Mouse (Mus musculus): ENCODE measurements around the gene Zbtb25. TPM values are rescaled to one million over a fixed set of nuclear protein-coding genes. Genes with fewer than 3 reads are reported as not detected.

Gene Zbtb25
- polyA plus RNA-seq (2015; fragmentation: Illumina TruSeq; extraction: RNeasy Lipid Tissue Mini Kit (QIAGEN cat#74804); ENCODE audit: insufficient read depth, low read depth, low replicate concordance): 0.94 TPM

DNA sequence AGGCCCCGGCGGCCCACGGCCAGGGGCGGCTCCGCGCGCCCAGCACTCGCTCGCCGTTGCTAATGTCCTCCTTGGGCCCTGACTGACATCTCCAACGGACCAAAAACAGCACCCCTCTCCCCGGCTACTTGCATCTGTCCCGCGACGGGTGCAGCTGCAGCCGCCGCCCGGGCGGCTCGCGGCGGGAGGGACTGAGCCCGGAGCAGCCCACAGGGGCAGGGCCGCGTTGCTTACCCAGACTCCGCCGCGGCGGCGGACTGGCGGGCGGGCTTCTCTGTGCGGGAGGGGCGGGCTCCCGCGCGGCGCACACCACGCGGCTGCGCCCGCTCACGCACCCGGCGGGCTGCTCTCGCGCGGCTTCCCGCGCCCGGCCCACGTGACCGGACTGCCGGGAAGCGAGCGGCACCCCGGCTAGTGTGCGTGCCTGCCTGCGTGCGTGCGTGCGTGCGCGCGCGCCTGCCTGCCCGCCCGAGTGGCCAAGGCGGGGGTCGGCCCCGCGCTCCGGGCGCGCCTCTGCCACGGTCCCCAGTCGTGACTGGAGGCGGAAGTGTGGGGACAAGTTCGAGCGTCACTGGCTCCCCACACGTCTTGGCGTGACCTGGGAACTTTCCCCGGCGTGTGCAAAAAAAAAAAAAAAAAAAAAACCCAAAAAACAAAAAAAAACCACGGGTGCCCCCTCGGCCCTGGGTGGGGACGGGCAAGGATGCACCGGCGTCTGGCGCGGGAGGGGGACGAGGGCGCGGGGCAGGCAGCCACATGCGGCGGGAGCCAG lies at the start of gene Zbtb25:
TSS of gene Zbtb25 (minus strand) at position 397 of the 772 bp plus-strand sequence.

DNA sequence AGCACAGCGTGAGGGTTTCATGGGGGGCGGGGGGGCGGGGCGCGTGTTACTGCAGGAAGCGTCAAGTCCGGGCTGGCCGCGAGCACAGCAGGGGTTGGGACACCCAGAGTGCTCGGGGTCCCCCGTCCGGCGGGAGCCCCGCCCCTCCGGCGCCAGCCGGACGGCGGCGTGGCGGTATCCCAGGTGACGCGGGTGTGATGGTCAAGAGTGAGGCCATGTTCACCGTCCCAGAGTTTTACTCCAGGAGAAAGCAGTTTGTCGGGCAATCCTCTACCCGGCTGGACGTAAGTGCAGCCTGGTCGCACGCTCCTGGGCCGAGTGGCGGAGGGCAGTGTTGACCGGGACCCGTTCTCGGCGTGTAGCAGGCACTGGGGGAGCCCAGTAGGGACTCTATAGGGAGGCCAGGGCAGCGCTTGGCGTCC lies 48.0 kb upstream of the Zbtb25 start, which contains the start of gene Ppp1r36:
TSS of gene Ppp1r36 (plus strand) at position 106 of the 422 bp plus-strand sequence.

DNA sequence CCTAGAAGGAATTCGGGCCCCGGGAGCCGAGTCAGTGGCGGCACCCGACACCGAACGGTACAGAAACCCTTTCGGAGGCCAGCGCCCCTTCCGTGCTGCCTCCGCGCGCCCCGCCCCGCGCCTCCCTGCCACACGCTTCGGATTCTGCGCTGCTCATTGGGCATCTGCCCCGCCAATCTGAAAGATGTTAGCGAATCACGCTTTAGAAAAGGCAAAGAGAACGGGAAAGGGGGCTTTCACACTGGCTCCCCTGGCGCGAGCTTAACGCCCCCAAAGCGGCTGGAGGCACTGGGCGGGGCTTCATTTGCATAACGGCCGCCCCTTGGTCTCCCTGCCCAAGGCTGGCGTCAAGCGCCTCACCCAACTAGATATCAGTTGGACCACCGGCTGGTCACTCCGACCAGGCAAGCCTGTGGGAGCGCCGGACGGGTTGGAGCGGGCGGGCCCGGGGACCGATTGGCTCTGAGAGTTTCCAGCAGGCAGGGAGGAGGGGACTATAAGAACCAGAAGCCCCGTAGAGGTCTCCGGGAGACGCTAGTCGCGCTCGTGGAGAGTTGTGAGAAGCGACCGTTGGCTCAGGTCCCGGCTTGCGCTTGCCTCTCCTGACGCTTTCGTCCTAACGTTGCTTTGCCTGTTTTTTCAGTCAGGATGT lies 34.6 kb upstream of the Zbtb25 start, which contains the start of gene Hspa2:
TSS of gene Hspa2 (plus strand) at position 291 of the 652 bp plus-strand sequence.

DNA sequence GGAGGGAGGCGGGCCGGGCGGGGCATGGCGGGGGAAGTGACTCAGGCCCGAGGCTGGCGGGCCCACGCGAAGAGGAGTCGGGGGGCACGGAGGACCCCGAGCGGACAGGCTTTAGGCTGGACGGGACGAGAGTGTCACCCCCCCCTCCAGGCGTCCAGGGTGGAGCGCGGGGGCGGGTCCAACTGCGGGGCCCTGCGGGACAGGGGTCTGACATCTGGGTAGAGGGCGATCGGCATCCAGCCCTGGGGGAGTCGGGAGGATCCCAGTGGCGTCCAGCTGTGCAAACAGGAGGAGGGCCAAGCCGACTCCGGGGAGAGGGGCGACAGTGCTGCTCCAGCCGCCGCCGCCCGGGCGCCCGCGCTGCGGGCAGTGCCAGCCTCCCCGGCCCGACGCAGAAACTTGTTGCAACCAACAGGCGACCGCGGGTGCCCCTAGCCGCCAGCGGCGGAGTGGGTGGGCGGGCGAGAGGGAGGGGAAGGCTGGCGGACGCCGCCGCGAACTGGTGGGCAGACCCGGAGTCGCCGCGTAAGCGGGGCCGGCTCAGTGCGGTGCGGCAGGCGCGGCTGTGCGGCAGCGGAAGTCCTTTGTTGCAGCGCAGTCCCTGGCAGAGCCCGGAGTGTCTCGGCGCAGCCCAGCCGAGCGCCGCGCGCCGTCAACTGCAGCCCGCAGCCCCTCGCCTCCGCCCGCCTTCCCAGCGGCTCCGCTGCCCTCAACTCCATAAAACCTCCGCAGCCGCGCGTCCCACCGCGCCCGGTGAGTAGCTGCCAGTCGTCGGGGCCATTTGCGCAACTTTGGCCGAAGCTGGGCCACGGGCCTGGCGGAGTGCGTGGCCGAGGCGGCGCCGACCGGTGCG lies 802 bp upstream of the Zbtb25 start, which contains the start of gene Zbtb1:
TSS of gene Zbtb1 (plus strand) at position 289 of the 853 bp plus-strand sequence.

DNA sequence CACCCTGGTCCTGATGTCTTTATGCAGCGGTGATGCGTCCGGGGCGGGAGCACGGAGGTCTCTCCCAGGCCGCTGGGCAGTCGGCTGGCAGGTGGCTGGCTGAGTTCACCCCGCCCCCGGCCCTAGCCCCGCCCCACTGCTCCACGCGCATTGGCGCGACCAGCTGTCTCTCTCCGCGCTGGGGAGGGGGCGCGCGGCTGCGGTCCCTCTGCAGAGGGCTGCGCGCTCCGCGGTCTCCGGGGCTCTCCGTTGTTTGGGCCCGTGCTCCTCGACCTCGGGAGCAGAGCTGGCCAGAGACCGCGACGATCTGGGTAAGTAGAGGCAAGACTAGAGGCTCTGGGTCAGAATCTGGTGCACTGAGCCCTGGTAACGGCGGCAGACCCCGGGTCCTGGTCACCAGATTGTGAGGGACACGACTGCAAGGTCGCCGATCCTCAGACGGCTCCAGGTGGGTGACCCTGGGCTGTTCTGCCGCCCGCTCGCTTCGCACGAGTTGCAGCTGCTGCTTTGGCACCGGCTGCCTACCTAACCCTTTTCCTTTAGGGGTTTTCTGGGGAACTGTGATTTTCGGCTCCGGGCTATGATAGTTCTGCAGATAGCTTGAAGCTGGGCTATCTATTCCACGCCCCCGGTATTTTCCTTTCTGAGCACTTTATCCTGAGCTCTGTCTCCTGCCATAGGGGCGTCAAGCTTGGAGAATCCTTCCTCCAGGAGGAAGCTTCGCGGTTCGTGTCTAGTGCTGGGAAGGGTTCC lies 44.5 kb downstream of the Zbtb25 start, which contains the start of gene Akap5:
TSS of gene Akap5 (plus strand) at position 213 of the 753 bp plus-strand sequence.

Other genes starting within 250 kb of the Zbtb25 start
- not detected for gene Esr2, start 192.3 kb downstream of the Zbtb25 start, polyA plus RNA-seq (2015; fragmentation: Illumina TruSeq; extraction: RNeasy Lipid Tissue Mini Kit (QIAGEN cat#74804); ENCODE audit: insufficient read depth, low read depth, low replicate concordance)
- not detected for gene Tex21, start 122.9 kb downstream of the Zbtb25 start, polyA plus RNA-seq (2015; fragmentation: Illumina TruSeq; extraction: RNeasy Lipid Tissue Mini Kit (QIAGEN cat#74804); ENCODE audit: insufficient read depth, low read depth, low replicate concordance)
- 12.4 TPM for gene Mthfd1, start 114.3 kb downstream of the Zbtb25 start, polyA plus RNA-seq (2015; fragmentation: Illumina TruSeq; extraction: RNeasy Lipid Tissue Mini Kit (QIAGEN cat#74804); ENCODE audit: insufficient read depth, low read depth, low replicate concordance)
- gene Akap5, start 44.7 kb downstream of the Zbtb25 start, polyA plus RNA-seq (2015; fragmentation: Illumina TruSeq; extraction: RNeasy Lipid Tissue Mini Kit (QIAGEN cat#74804); ENCODE audit: insufficient read depth, low read depth, low replicate concordance): 0.48 TPM
- gene Zbtb1, start 664 bp upstream of the Zbtb25 start, polyA plus RNA-seq (2015; fragmentation: Illumina TruSeq; extraction: RNeasy Lipid Tissue Mini Kit (QIAGEN cat#74804); ENCODE audit: insufficient read depth, low read depth, low replicate concordance): 1.3 TPM
- 1.1 TPM for gene Hspa2, start 34.6 kb upstream of the Zbtb25 start, polyA plus RNA-seq (2015; fragmentation: Illumina TruSeq; extraction: RNeasy Lipid Tissue Mini Kit (QIAGEN cat#74804); ENCODE audit: insufficient read depth, low read depth, low replicate concordance)
- gene Ppp1r36, start 47.9 kb upstream of the Zbtb25 start, polyA plus RNA-seq (2015; fragmentation: Illumina TruSeq; extraction: RNeasy Lipid Tissue Mini Kit (QIAGEN cat#74804); ENCODE audit: insufficient read depth, low read depth, low replicate concordance): 0.55 TPM
- 16.5 TPM for gene Plekhg3, start 161.3 kb upstream of the Zbtb25 start, polyA plus RNA-seq (2015; fragmentation: Illumina TruSeq; extraction: RNeasy Lipid Tissue Mini Kit (QIAGEN cat#74804); ENCODE audit: insufficient read depth, low read depth, low replicate concordance)

Data from pancreas, adult 10 weeks (tissue).